8 mouse cellular contexts compared by ENCODE assay signal in the genomic region with DNA sequence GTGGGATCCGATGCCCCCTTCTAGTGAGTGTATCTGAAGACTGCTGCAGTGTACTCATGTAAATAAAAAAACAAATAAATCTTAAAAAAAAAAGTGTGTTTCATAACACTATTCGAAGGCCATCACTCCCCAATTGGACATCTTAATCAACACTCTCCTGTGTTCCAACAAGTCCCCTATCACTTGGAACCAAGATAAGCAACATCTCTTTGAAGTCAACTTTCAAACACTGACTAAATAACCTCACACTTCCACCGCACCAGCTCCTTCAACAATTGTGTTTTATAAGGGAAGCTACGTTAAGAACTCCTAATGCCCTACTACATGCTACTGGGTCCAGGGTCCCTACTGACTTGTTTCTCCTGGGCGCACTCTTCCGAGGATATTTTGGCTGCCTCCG. TPM values are rescaled to one million over a fixed set of nuclear protein-coding genes. Genes with fewer than 3 reads are reported as not detected.
A peak's percentile ranks its signal among the peaks of the same experiment; 100 is the strongest.
DNase-seq lines count a peak whose midpoint lies in the region; ATAC-seq and TF ChIP-seq lines count a peak whose summit lies in the region.

No protein-coding gene starts in this region.

- intact Hi-C loops in heart, adult 2 months (cut with DNase I) = no loop called here

- no peaks in the 10 kb centered on the region for H3K9me3 ChIP-seq in forebrain, embryonic 12.5 days
- no peaks in the 10 kb centered on the region for H3K9me3 ChIP-seq in liver, embryonic 12.5 days (replicated peaks)

- H3K27ac ChIP-seq in heart, adult 2 months = no peak overlapping the region
- H3K27ac ChIP-seq in forebrain, embryonic 12.5 days = peak overlapping the region; percentile 95; the same call in 1 of the 2 replicates
- H3K27ac ChIP-seq in liver, embryonic 12.5 days = peak overlapping the region; percentile 100

- no peak for TF ChIP-seq POLR2A in heart, adult 2 months (IDR thresholded peaks at IDR 0.05; ENCODE audit: insufficient read depth, low read depth, low read length)

- peak overlapping the region; percentile 96 for H3K4me3 ChIP-seq in heart, adult 2 months
- H3K4me3 ChIP-seq in forebrain, embryonic 12.5 days (replicated peaks) = peak overlapping the region; percentile 75
- H3K4me3 ChIP-seq in liver, embryonic 12.5 days = peak overlapping the region; percentile 94

- peak overlapping the region; percentile 75 for H3K4me2 ChIP-seq in forebrain, embryonic 12.5 days
- peak overlapping the region; percentile 92 for H3K4me2 ChIP-seq in liver, embryonic 12.5 days

- TF ChIP-seq EP300 in heart, adult 2 months (IDR thresholded peaks at IDR 0.05; ENCODE audit: insufficient read depth, low read depth, low read length) = no peak

- H3K9ac ChIP-seq in heart, adult 2 months (ENCODE audit: low read depth, low read length) = no peak overlapping the region; the same call in 1 of the 2 replicates
- H3K9ac ChIP-seq in forebrain, embryonic 12.5 days = peak overlapping the region; percentile 83
- H3K9ac ChIP-seq in liver, embryonic 12.5 days = peak overlapping the region; percentile 95

- ATAC-seq in forebrain, embryonic 12.5 days (ENCODE audit: low FRiP score) = no peak
- ATAC-seq in liver, embryonic 12.5 days = no peak

- no peak for DNase-seq in heart, adult 2 months
- no peak for DNase-seq in heart, adult 9 months (ENCODE audit: low spot score in 2 of 2)
- DNase-seq in 416B (ENCODE audit: low read depth) = peak; percentile 34
- no peak for DNase-seq in urinary bladder, postnatal 14 days (ENCODE audit: low spot score)
- no peak for DNase-seq in left cerebral cortex, adult 8-10 months (ENCODE audit: low spot score in 2 of 2)
- DNase-seq in cerebellum, postnatal 4 days (ENCODE audit: low spot score in 2 of 2) = no peak

- H3K79me2 ChIP-seq in heart, adult 2 months (replicated peaks; ENCODE audit: control insufficient read depth, insufficient read depth, low read length) = no peaks in the 10 kb centered on the region

- peaks cover 11% of the 10 kb centered on the region for H3K36me3 ChIP-seq in heart, adult 2 months (ENCODE audit: control insufficient read depth, insufficient read depth, low read length)
- H3K36me3 ChIP-seq in forebrain, embryonic 12.5 days (replicated peaks) = peaks cover 30% of the 10 kb centered on the region
- peaks cover 38% of the 10 kb centered on the region for H3K36me3 ChIP-seq in liver, embryonic 12.5 days

- TF ChIP-seq CTCF in heart, adult 2 months (IDR thresholded peaks at IDR 0.05) = no peak

- peaks cover 1% of the 10 kb centered on the region for H3K4me1 ChIP-seq in heart, adult 2 months (ENCODE audit: control insufficient read depth, insufficient read depth, low read length)
- H3K4me1 ChIP-seq in forebrain, embryonic 12.5 days = peaks cover 55% of the 10 kb centered on the region
- peaks cover 47% of the 10 kb centered on the region for H3K4me1 ChIP-seq in liver, embryonic 12.5 days

- 4% methylated on average over 7 of the region's 7 CpGs for WGBS in heart, adult 2 months
- WGBS in forebrain, embryonic 12.5 days = 13% methylated on average over 7 of the region's 7 CpGs
- WGBS in liver, embryonic 12.5 days (ENCODE audit: insufficient replicate concordance) = under 1% methylated on average over 7 of the region's 7 CpGs

- no peaks in the 10 kb centered on the region for H3K27me3 ChIP-seq in heart, adult 2 months (ENCODE audit: control insufficient read depth, insufficient read depth, low read length)
- H3K27me3 ChIP-seq in forebrain, embryonic 12.5 days = no peaks in the 10 kb centered on the region
- H3K27me3 ChIP-seq in liver, embryonic 12.5 days (replicated peaks) = peaks cover 22% of the 10 kb centered on the region

RNA-seq across cellular contexts. Expression of a gene that starts 0.9 kb away (rescaled TPM):
- total RNA-seq in heart, adult 2 months (2021) = 100 to 1,000 TPM; 801 to 911 TPM
- polyA plus RNA-seq in heart, adult 2 months (2012; rRNA removed) = 155 and 253 TPM in 2 replicates
- polyA plus RNA-seq in forebrain, embryonic 12.5 days (2016; fragmentation: Nextera tagmentation; extraction: Ambion mirVana) = 931 and 997 TPM in 2 replicates
- 1,112 and 1,156 TPM in 2 replicates for polyA plus RNA-seq in liver, embryonic 12.5 days (2016; fragmentation: Nextera tagmentation; extraction: Ambion mirVana)
- 100 to 1,000 TPM; 678 to 790 (median 743) TPM for total RNA-seq in left cerebral cortex, adult 8-10 months (2022)

RNA-seq across cellular contexts. Expression of a gene that starts 5.8 kb away (rescaled TPM):
- total RNA-seq in heart, adult 2 months (2021) = 1 to 10 TPM; 8.2 to 9.8 TPM
- 17.2 and 17.5 TPM in 2 replicates for polyA plus RNA-seq in heart, adult 2 months (2012; rRNA removed)
- polyA plus RNA-seq in forebrain, embryonic 12.5 days (2016; fragmentation: Nextera tagmentation; extraction: Ambion mirVana) = 44.5 and 49.8 TPM in 2 replicates
- 20.3 and 24.0 TPM in 2 replicates for polyA plus RNA-seq in liver, embryonic 12.5 days (2016; fragmentation: Nextera tagmentation; extraction: Ambion mirVana)
- 10 to 100 TPM; 23.9 to 29.6 (median 26.2) TPM for total RNA-seq in left cerebral cortex, adult 8-10 months (2022)

RNA-seq across cellular contexts. Expression of a gene that starts 5.9 kb away (rescaled TPM):
- 1 to 10 TPM; 5.4 to 5.7 TPM for total RNA-seq in heart, adult 2 months (2021)
- 15.7 and 17.3 TPM in 2 replicates for polyA plus RNA-seq in heart, adult 2 months (2012; rRNA removed)
- 5.5 and 6.9 TPM in 2 replicates for polyA plus RNA-seq in forebrain, embryonic 12.5 days (2016; fragmentation: Nextera tagmentation; extraction: Ambion mirVana)
- 62.6 and 67.1 TPM in 2 replicates for polyA plus RNA-seq in liver, embryonic 12.5 days (2016; fragmentation: Nextera tagmentation; extraction: Ambion mirVana)
- 10 to 100 TPM; 24.8 to 34.9 (median 28.4) TPM for total RNA-seq in left cerebral cortex, adult 8-10 months (2022)

RNA-seq across cellular contexts. Expression of a gene that starts 6.0 kb away (rescaled TPM):
- 1 to 10 TPM; 1.6 to 2.5 TPM for total RNA-seq in heart, adult 2 months (2021)
- polyA plus RNA-seq in heart, adult 2 months (2012; rRNA removed) = 7.0 and 7.6 TPM in 2 replicates
- polyA plus RNA-seq in forebrain, embryonic 12.5 days (2016; fragmentation: Nextera tagmentation; extraction: Ambion mirVana) = 8.8 and 9.4 TPM in 2 replicates
- 12.2 and 13.7 TPM in 2 replicates for polyA plus RNA-seq in liver, embryonic 12.5 days (2016; fragmentation: Nextera tagmentation; extraction: Ambion mirVana)
- 1 to 10 TPM; 2.0 to 4.3 (median 2.8) TPM for total RNA-seq in left cerebral cortex, adult 8-10 months (2022)

RNA-seq across cellular contexts. Expression of a gene that starts 10.7 kb away (rescaled TPM):
- under 1 TPM; 0.70 to 0.75 TPM for total RNA-seq in heart, adult 2 months (2021)
- polyA plus RNA-seq in heart, adult 2 months (2012; rRNA removed) = 0.26 and 0.80 TPM in 2 replicates
- 1.4 and 1.5 TPM in 2 replicates for polyA plus RNA-seq in forebrain, embryonic 12.5 days (2016; fragmentation: Nextera tagmentation; extraction: Ambion mirVana)
- polyA plus RNA-seq in liver, embryonic 12.5 days (2016; fragmentation: Nextera tagmentation; extraction: Ambion mirVana) = 0.31 and 0.63 TPM in 2 replicates
- total RNA-seq in left cerebral cortex, adult 8-10 months (2022) = 1 to 10 TPM; 5.9 to 7.4 (median 6.8) TPM
